Mouse (Mus musculus) limb, embryonic 14.5 days (tissue): ENCODE results near the gene Stpg3. TPM values are rescaled to one million over a fixed set of nuclear protein-coding genes. Genes with fewer than 3 reads are reported as not detected.
"Not testable (repeated sequence)": the region's sequence is repeated elsewhere in the genome, so short reads cannot be mapped to it uniquely, and the experiment has no call there.

Experiments
- ATAC-seq: fragments of 200-750 bp; cut with Nextera tagmentation; 2 replicates; pipeline ENCODE4 v1.8.0; 2017; ENCODE audit warnings: low read depth, moderate number of reproducible peaks, moderate TSS enrichment; ENCODE audit not compliant: low FRiP score
- DNase-seq: peaks from one replicate; pipeline ENCODE4 v3.0.0-alpha.2; 2015; ENCODE audit warnings: low spot score
- H3K27ac ChIP-seq: fragments of 300-500 bp; sonication (generic); replicated peaks from 2 replicates; pipeline ENCODE4 v1.5.1; 2014; ENCODE audit warnings: low read depth, mild to moderate bottlenecking, low read length, moderate library complexity, mixed read lengths
- H3K27me3 ChIP-seq: fragments of 300-500 bp; sonication (generic); 2 replicates; pipeline ENCODE4 v1.6.1; 2014; ENCODE audit warnings: low read length, mixed read lengths; ENCODE audit not compliant: control insufficient read depth, insufficient read depth
- H3K36me3 ChIP-seq: fragments of 300-500 bp; sonication (generic); 2 replicates; pipeline ENCODE4 v1.6.1; 2014; ENCODE audit warnings: mild to moderate bottlenecking, low read length, moderate library complexity, mixed read lengths; ENCODE audit not compliant: control insufficient read depth, insufficient read depth
- H3K4me1 ChIP-seq: fragments of 300-500 bp; sonication (generic); 2 replicates; pipeline ENCODE4 v1.6.1; 2014; ENCODE audit warnings: antibody characterized with exemption, low read length, mixed read lengths; ENCODE audit not compliant: control insufficient read depth, insufficient read depth
- H3K4me2 ChIP-seq: fragments of 300-500 bp; sonication (generic); replicated peaks from 2 replicates; pipeline ENCODE4 v1.6.1; 2014; ENCODE audit warnings: low read depth, mild to moderate bottlenecking, low read length, moderate library complexity; ENCODE audit not compliant: severe bottlenecking
- H3K4me3 ChIP-seq: fragments of 300-500 bp; sonication (generic); replicated peaks from 2 replicates; pipeline ENCODE4 v1.5.1; 2014; ENCODE audit warnings: low read length
- H3K9ac ChIP-seq: fragments of 300-500 bp; sonication (generic); 2 replicates; pipeline ENCODE4 v1.6.1; 2014; ENCODE audit warnings: mild to moderate bottlenecking, low read depth, low read length, moderate library complexity; ENCODE audit not compliant: severe bottlenecking
- H3K9me3 ChIP-seq: fragments of 300-500 bp; sonication (generic); 2 replicates; pipeline ENCODE4 v1.6.1; 2016; ENCODE audit warnings: low read length; ENCODE audit not compliant: control insufficient read depth
- POLR2A ChIP-seq: fragments of 200-500 bp; IDR thresholded peaks from 2 replicates; pipeline ENCODE4 v1.8.0; 2012; ENCODE audit warnings: inconsistent platforms, mild to moderate bottlenecking, moderate library complexity, borderline replicate concordance; ENCODE audit not compliant: insufficient read depth, insufficient read length; ENCODE audit errors: extremely low read depth
- WGBS: fragments of 180-500 bp; shearing (Covaris S2); extraction: QIAGEN DNeasy Blood & Tissue Kit; methylation state at CpG from one replicate; pipeline ENCODE4 v1.1.7; 2014; 5-methylcytosine and 5-hydroxymethylcytosine counted together
- polyA plus RNA-seq, 2 experiments: library from polyadenylated mRNA; depleted of rRNA in 1 of 2; stranded (reverse) in 1 of 2; unstranded in 1 of 2; fragments of >200 nt; fragmentation: Nextera tagmentation in 1 of 2; extraction: Ambion mirVana in 1 of 2; gene quantifications; 2 replicates each; pipeline versions ENCODE4 v1.2.1 to v1.2.3; 2012 to 2014

Stpg3 gene
- polyA plus RNA-seq, 2 experiments: not detected

DNA sequence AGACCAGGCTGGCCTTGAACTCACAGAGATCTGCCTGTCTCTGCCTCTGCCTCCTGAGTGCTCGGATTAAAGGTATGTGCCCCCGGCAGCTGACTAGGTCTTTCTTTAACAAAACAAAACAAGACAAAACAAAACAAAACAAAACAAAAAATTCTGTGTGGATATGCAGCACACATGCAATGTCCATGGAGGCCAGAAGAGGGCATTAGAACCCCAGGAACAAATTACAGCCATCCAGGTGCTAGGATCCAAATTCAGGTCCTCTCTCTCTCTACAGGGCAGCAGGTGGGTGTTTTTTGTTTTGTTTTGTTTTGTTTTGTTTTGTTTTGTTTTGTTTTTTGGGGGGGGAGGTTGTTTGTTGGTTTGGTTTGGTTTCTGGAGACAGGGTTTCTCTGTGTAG is 44.5 kb upstream of the Stpg3 start:
- Histone ChIP-seq H3K4me3 (no peak overlapping the region), H3K4me1 (peaks cover 19% of the 10 kb centered on the region), H3K4me2 (no peak overlapping the region), H3K27ac (no peak overlapping the region), H3K27me3 (peaks cover 10% of the 10 kb centered on the region; the same call in 1 of the 2 replicates), H3K9me3 (no peaks in the 10 kb centered on the region), H3K36me3 (no peaks in the 10 kb centered on the region), H3K9ac (no peak overlapping the region)
- no peak for ATAC-seq
- no peak for DNase-seq
- TF ChIP-seq POLR2A: no peak
- 64% methylated on average over 2 of the region's 2 CpGs for WGBS

DNA sequence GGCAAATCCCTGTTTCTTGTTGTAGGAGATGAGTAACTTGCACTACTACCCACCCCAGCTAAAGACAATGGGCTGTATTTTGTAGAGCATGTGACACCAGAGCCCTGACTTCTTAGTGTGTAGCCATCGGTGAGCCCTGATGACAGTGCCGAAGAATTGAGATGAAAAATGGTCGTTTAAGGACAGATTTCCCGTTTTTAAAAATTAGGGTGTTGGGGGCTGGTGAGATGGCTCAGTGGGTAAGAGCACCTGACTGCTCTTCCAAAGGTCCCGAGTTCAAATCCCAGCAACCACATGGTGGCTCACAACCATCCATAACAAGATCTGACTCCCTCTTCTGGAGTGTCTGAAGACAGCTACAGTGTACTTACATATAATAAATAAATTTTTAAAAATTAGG is 42.8 kb upstream of the Stpg3 start:
- not testable (repeated sequence) for DNase-seq, H3K27ac ChIP-seq, H3K9me3 ChIP-seq, H3K4me3 ChIP-seq, H3K36me3 ChIP-seq, ATAC-seq, H3K9ac ChIP-seq, H3K27me3 ChIP-seq, H3K4me2 ChIP-seq
- WGBS: 86% methylated on average over 5 of the region's 5 CpGs
- peaks cover 10% of the 10 kb centered on the region for H3K4me1 ChIP-seq

GRCm38 (mm10) chr2:25256443-25257109 is 42.1 kb upstream of the Stpg3 start:
- not testable (repeated sequence) for ATAC-seq, H3K27ac ChIP-seq, DNase-seq, H3K9me3 ChIP-seq, H3K27me3 ChIP-seq, H3K36me3 ChIP-seq
- WGBS: 60% methylated on average over 12 of the region's 12 CpGs
- Histone ChIP-seq H3K4me1 (peaks cover 10% of the 10 kb centered on the region), H3K9ac (peak overlapping the region; percentile 80; the same call in 1 of the 2 replicates), H3K4me3 (peak overlapping the region; percentile 99; the same call in 1 of the 2 replicates), H3K4me2 (peak overlapping the region; percentile 95)

GRCm38 (mm10) chr2:25255284-25255779 is 40.9 kb upstream of the Stpg3 start, which contains the start of gene Tmem203:
Gene Tmem203, plus strand, starts transcription at chr2:25255439.
- DNase-seq (peak; percentile 90), ATAC-seq (peak; percentile 93)
- no peaks in the 10 kb centered on the region for H3K9me3 ChIP-seq
- under 1% methylated on average over 32 of the region's 39 CpGs for WGBS
- no peaks in the 10 kb centered on the region for H3K27me3 ChIP-seq
- TF ChIP-seq POLR2A: 0 out of 2 replicates have a peak, but pooled peaks have one; percentile 41
- H3K9ac ChIP-seq: peak within 1 kb of the TSS; percentile 80
- peak within 1 kb of the TSS; percentile 95 for H3K4me2 ChIP-seq
- peaks cover 18% of the 10 kb centered on the region for H3K36me3 ChIP-seq
- H3K4me3 ChIP-seq: peak within 1 kb of the TSS; percentile 99
- H3K27ac ChIP-seq: peak within 1 kb of the TSS; percentile 72
- H3K4me1 ChIP-seq: peaks cover 10% of the 10 kb centered on the region

DNA sequence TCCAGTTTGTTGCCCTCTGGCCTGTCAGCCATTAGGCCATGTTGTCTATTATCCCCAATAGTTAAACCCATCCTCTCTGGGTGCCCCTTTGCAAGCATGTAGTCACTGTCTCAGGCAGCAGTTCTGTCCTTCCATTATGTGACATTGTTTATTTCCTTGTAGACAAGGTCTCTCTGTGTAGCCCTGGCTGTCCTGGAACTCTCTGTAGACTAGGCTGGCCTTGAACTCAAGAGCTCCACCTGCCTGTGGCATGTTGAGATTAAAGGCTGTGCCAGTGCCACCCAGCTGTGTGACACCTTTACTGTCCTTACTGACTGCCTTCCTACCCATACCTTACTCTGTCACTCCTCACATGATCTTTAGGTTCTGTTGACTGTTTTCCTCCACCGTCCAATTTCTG is 37.9 kb upstream of the Stpg3 start:
- no peak overlapping the region for H3K27ac ChIP-seq

More for the DNA sequence above, 37.9 kb upstream of the Stpg3 start:
- Histone ChIP-seq H3K9ac (no peak overlapping the region), H3K4me1 (peaks cover 10% of the 10 kb centered on the region), H3K27me3 (no peaks in the 10 kb centered on the region), H3K4me2 (no peak overlapping the region), H3K4me3 (no peak overlapping the region), H3K9me3 (no peaks in the 10 kb centered on the region), H3K36me3 (peaks cover 39% of the 10 kb centered on the region)
- ATAC-seq (no peak), DNase-seq (no peak)
- WGBS: 85% methylated on average over 1 of the region's 1 CpGs
- TF ChIP-seq POLR2A: no peak
